Mouse (Mus musculus): ENCODE results near the gene Olfr550. TPM values are rescaled to one million over a fixed set of nuclear protein-coding genes. Genes with fewer than 3 reads are reported as not detected.

Olfr550 gene
- polyA plus RNA-seq, 1 experiment from 2014 or later: not detected

- 65% methylated on average over 3 of the region's 3 CpGs for WGBS
These were observed 18.0 kb upstream of the Olfr550 start for GRCm38 (mm10) chr7:102553279-102553678.

DNA sequence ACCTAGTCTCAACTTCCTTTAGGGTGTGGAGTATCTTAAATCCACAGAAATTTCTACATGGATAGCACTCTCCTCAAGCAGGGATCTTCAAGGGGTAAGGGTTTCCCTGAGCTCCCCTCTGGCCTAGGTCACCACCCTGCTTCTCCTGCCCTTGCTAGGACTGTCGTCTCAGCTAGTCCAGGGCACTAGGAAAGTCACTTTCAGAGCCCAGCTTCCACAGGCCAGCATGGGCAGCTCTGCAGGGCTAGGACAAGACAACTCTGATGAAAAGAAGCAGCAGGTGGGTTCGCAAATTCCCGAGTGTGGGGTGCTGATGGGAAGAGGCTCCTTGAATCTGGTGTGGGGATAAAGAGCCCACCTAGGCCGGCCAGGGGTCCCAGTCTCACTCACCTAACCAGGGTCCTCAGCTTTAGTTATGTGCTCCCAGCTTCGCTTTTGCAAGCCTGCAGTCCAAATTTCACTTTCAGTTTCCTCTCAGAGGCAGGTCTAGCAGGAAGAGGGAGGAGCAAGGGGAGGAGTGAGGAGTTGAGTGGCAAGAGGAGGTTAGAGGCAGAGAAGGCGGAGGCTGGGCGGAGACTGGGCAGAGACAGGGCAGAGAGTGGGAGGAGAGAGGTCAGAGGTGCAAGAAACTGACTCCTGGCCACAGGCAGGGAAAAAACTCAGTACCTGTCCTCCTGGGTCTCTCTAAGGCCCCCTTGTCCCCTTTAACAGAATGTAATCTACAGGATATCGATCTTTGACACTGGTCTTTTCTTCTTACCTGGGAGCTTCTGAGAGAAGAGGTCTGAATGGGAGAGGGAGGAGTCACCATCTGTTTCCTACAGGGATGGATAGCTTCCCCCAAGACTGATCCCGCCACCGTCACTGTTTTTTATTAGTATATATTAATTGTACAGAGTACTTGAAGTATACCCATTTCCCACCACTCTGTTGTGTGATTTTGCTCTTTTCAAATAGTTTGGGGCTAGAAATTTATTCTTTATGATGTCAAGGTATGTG lies 5.9 kb upstream of the Olfr550 start, which contains the start of gene Trim21:
Trim21 (minus strand) TSS at position 488 of the 999 bp plus-strand sequence.
- H3K9ac ChIP-seq (ENCODE audit: low read length): peak within 1 kb of the TSS; percentile 69
- H3K4me1 ChIP-seq (replicated peaks; ENCODE audit: control insufficient read depth, insufficient read depth): no peaks in the 10 kb centered on the region
- H3K36me3 ChIP-seq (ENCODE audit: control insufficient read depth, insufficient read depth, low read length): 0 out of 2 replicates have a peak, but pooled peaks cover 2% of the 10 kb centered on the region
- no peak for TF ChIP-seq CTCF (IDR thresholded peaks at IDR 0.05; ENCODE audit: low read depth)
- no peak for TF ChIP-seq EP300 (optimal IDR thresholded peaks at IDR 0.05)
- peak within 1 kb of the TSS; percentile 54 for H3K4me3 ChIP-seq (ENCODE audit: low read depth, low read length)
- WGBS: 14% methylated on average over 10 of the region's 10 CpGs
- peak within 1 kb of the TSS; percentile 20 for H3K27ac ChIP-seq (replicated peaks)
- H3K9me3 ChIP-seq (ENCODE audit: control insufficient read depth, low read length): no peaks in the 10 kb centered on the region
- ATAC-seq (ENCODE audit: low FRiP score, low TSS enrichment): peak; percentile 100
- H3K27me3 ChIP-seq (ENCODE audit: control insufficient read depth, insufficient read depth, low read length): no peaks in the 10 kb centered on the region
- DNase-seq (ENCODE audit: low spot score): peak; percentile 89
- H3K4me2 ChIP-seq (replicated peaks; ENCODE audit: low read depth): peak within 1 kb of the TSS; percentile 79

More at GRCm38 (mm10) chr7:102553279-102553678, 18.0 kb upstream of the Olfr550 start:
- Histone ChIP-seq H3K9me3 (ENCODE audit: control insufficient read depth, low read length) (no peaks in the 10 kb centered on the region), H3K27me3 (ENCODE audit: control insufficient read depth, insufficient read depth, low read length) (no peaks in the 10 kb centered on the region), H3K27ac (replicated peaks) (no peak overlapping the region), H3K4me1 (replicated peaks; ENCODE audit: control insufficient read depth, insufficient read depth) (no peaks in the 10 kb centered on the region), H3K36me3 (ENCODE audit: control insufficient read depth, insufficient read depth, low read length) (no peaks in the 10 kb centered on the region), H3K4me2 (replicated peaks; ENCODE audit: low read depth) (no peak overlapping the region), H3K9ac (ENCODE audit: low read length) (no peak overlapping the region), H3K4me3 (ENCODE audit: low read depth, low read length) (no peak overlapping the region)
- TF ChIP-seq CTCF (IDR thresholded peaks at IDR 0.05; ENCODE audit: low read depth) (no peak), EP300 (optimal IDR thresholded peaks at IDR 0.05) (no peak)
- ATAC-seq (ENCODE audit: low FRiP score, low TSS enrichment): no peak
- no peak for DNase-seq (ENCODE audit: low spot score)

GRCm38 (mm10) chr7:102566219-102566618 lies 5.0 kb upstream of the Olfr550 start:
- DNase-seq (ENCODE audit: low spot score) (no peak), ATAC-seq (ENCODE audit: low FRiP score, low TSS enrichment) (no peak)

DNA sequence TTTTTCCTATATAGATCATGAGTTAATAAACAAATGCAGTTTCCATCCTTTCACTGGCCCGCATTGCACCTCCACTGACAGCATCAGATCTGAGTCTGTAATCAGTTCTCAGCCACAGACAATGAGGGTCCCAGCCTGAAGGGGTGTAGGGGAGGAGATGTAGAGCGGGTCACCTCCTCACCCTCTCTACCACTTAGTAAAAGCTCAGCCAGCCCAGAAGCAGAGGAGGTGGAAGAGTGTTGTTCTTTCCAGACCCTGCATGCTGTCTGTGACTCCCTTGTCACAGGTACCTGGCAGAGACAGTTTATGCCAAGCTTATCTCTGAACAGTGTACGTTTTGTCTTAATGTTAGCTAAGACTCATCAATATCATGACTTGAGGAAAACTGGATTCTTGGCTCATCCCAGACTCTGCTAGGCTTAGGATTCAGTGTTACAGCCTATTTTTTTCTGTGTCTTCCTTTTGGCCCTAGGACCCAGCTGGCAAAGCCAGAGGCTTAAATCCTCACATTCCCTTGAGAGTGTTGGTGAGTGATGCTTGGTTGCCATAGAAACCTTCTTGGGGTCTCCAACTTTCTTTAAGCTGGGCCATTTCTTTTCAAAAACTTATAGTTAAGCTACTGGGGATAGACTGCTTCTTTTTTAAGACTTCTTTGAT lies 2.1 kb downstream of the Olfr550 start:
- Histone ChIP-seq H3K27me3 (ENCODE audit: control insufficient read depth, insufficient read depth, low read length) (no peaks in the 10 kb centered on the region), H3K4me2 (replicated peaks; ENCODE audit: low read depth) (no peak overlapping the region), H3K9ac (ENCODE audit: low read length) (no peak overlapping the region), H3K4me1 (replicated peaks; ENCODE audit: control insufficient read depth, insufficient read depth) (no peaks in the 10 kb centered on the region), H3K9me3 (ENCODE audit: control insufficient read depth, low read length) (no peaks in the 10 kb centered on the region), H3K27ac (replicated peaks) (no peak overlapping the region), H3K36me3 (ENCODE audit: control insufficient read depth, insufficient read depth, low read length) (no peaks in the 10 kb centered on the region), H3K4me3 (ENCODE audit: low read depth, low read length) (no peak overlapping the region)
- TF ChIP-seq CTCF (IDR thresholded peaks at IDR 0.05; ENCODE audit: low read depth) (no peak), EP300 (optimal IDR thresholded peaks at IDR 0.05) (no peak)
- ATAC-seq (ENCODE audit: low FRiP score, low TSS enrichment) (no peak), DNase-seq (ENCODE audit: low spot score) (no peak)
- WGBS: 72% methylated on average over 3 of the region's 3 CpGs

More at GRCm38 (mm10) chr7:102566219-102566618, 5.0 kb upstream of the Olfr550 start:
- H3K9me3 ChIP-seq (ENCODE audit: control insufficient read depth, low read length): no peaks in the 10 kb centered on the region
- TF ChIP-seq CTCF (IDR thresholded peaks at IDR 0.05; ENCODE audit: low read depth) (peak; percentile 21; the same call in 1 of the 2 replicates), EP300 (optimal IDR thresholded peaks at IDR 0.05) (no peak)
- no peak overlapping the region for H3K9ac ChIP-seq (ENCODE audit: low read length)
- no peak overlapping the region for H3K4me2 ChIP-seq (replicated peaks; ENCODE audit: low read depth)
- H3K27me3 ChIP-seq (ENCODE audit: control insufficient read depth, insufficient read depth, low read length): no peaks in the 10 kb centered on the region
- no peak overlapping the region for H3K27ac ChIP-seq (replicated peaks)
- 80% methylated on average over 4 of the region's 4 CpGs for WGBS
- no peaks in the 10 kb centered on the region for H3K4me1 ChIP-seq (replicated peaks; ENCODE audit: control insufficient read depth, insufficient read depth)
- H3K36me3 ChIP-seq (ENCODE audit: control insufficient read depth, insufficient read depth, low read length): no peaks in the 10 kb centered on the region
- H3K4me3 ChIP-seq (ENCODE audit: low read depth, low read length): no peak overlapping the region

DNA sequence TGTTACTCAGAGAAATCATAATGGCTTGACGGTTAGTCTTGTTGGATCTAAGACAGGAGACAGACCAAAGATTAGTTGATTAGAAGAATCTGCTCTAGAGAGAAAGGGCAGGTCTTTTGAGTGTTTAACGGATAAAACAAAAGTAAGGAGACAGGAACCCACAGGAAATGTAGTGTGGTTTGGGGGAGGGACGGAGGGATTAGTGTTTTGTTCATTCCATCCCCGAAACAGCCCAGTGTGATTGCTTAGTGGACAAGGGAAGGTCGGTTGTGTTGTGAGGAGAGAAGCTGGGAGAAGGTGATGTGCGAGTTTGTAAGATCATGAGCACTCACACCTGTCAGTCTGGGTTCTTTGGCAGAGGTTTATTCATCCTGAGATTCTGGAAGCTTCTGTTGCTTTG lies 4.8 kb downstream of the Olfr550 start:
- no peak for DNase-seq (ENCODE audit: low spot score)
- Histone ChIP-seq H3K27me3 (ENCODE audit: control insufficient read depth, insufficient read depth, low read length) (no peaks in the 10 kb centered on the region), H3K9ac (ENCODE audit: low read length) (no peak overlapping the region), H3K4me1 (replicated peaks; ENCODE audit: control insufficient read depth, insufficient read depth) (no peaks in the 10 kb centered on the region), H3K36me3 (ENCODE audit: control insufficient read depth, insufficient read depth, low read length) (no peaks in the 10 kb centered on the region), H3K4me2 (replicated peaks; ENCODE audit: low read depth) (no peak overlapping the region), H3K4me3 (ENCODE audit: low read depth, low read length) (no peak overlapping the region), H3K27ac (replicated peaks) (no peak overlapping the region), H3K9me3 (ENCODE audit: control insufficient read depth, low read length) (no peaks in the 10 kb centered on the region)
- no peak for ATAC-seq (ENCODE audit: low FRiP score, low TSS enrichment)
- TF ChIP-seq EP300 (optimal IDR thresholded peaks at IDR 0.05) (no peak), CTCF (IDR thresholded peaks at IDR 0.05; ENCODE audit: low read depth) (no peak)
- 57% methylated on average over 6 of the region's 6 CpGs for WGBS
